Mouse (Mus musculus): ENCODE measurements around the gene Thegl. TPM values are rescaled to one million over a fixed set of nuclear protein-coding genes. Genes with fewer than 3 reads are reported as not detected.

Gene Thegl
- polyA plus RNA-seq, 1 experiment from 2014 or later = not detected

GRCm38 (mm10) chr5:76984015-76984414 lies 31.8 kb upstream of the Thegl start:
- no peak overlapping the region for H3K4me3 ChIP-seq (ENCODE audit: control insufficient read depth in 1 of 2, insufficient read depth in 1 of 2, low read depth in 1 of 2, low read length in 2 of 2)
- no peak overlapping the region for H3K4me2 ChIP-seq (ENCODE audit: low read length)
- no peaks in the 10 kb centered on the region for H3K4me1 ChIP-seq (ENCODE audit: control insufficient read depth in 2 of 2, insufficient read depth in 2 of 2, low read length in 2 of 2)
- no peaks in the 10 kb centered on the region for H3K9me3 ChIP-seq (ENCODE audit: control insufficient read depth, low read length)
- peaks cover 96% of the 10 kb centered on the region for H3K36me3 ChIP-seq (ENCODE audit: control insufficient read depth, insufficient read depth, low read length)
- 91% methylated on average over 11 of the region's 11 CpGs for WGBS
- no peaks in the 10 kb centered on the region for H3K27me3 ChIP-seq (ENCODE audit: control insufficient read depth, insufficient read depth, low read length)
- no peak overlapping the region for H3K9ac ChIP-seq (ENCODE audit: low read length)
- ATAC-seq (ENCODE audit: insufficient number of reproducible peaks, insufficient read depth, low FRiP score, low read depth) = no peak
- H3K27ac ChIP-seq (replicated peaks in 1 of 2; ENCODE audit: control insufficient read depth in 1 of 2, insufficient read depth in 1 of 2, low read depth in 2 of 2, low read length in 2 of 2) = no peak overlapping the region

DNA sequence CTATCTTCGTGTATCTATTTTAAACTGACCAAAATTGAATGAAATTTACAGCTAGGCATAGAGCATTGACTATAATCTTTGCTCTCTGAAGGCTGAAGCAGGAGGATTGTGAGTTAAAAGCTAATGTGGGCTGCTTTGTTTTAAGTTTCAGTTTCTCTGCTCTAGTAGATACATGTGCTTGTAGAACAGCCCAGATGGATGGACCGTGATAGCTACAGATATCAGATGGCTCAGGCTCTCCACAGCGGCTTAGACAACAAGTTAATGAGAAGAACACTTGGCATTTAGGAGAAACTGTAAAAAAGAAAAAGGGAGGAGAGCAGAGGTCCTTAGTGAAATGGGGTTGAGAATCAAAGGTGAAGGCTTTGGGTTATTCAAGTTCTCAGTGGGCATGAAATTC lies 25.0 kb upstream of the Thegl start:
- H3K4me1 ChIP-seq (ENCODE audit: control insufficient read depth in 2 of 2, insufficient read depth in 2 of 2, low read length in 2 of 2) = no peaks in the 10 kb centered on the region
- H3K9ac ChIP-seq (ENCODE audit: low read length) = no peak overlapping the region
- no peak overlapping the region for H3K4me2 ChIP-seq (ENCODE audit: low read length)
- no peak for ATAC-seq (ENCODE audit: insufficient number of reproducible peaks, insufficient read depth, low FRiP score, low read depth)
- WGBS = 95% methylated on average over 3 of the region's 3 CpGs
- H3K27me3 ChIP-seq (ENCODE audit: control insufficient read depth, insufficient read depth, low read length) = no peaks in the 10 kb centered on the region
- no peak overlapping the region for H3K4me3 ChIP-seq (ENCODE audit: control insufficient read depth in 1 of 2, insufficient read depth in 1 of 2, low read depth in 1 of 2, low read length in 2 of 2)
- no peak overlapping the region for H3K27ac ChIP-seq (replicated peaks in 1 of 2; ENCODE audit: control insufficient read depth in 1 of 2, insufficient read depth in 1 of 2, low read depth in 2 of 2, low read length in 2 of 2)
- H3K36me3 ChIP-seq (ENCODE audit: control insufficient read depth, insufficient read depth, low read length) = peaks cover 94% of the 10 kb centered on the region
- H3K9me3 ChIP-seq (ENCODE audit: control insufficient read depth, low read length) = no peaks in the 10 kb centered on the region

DNA sequence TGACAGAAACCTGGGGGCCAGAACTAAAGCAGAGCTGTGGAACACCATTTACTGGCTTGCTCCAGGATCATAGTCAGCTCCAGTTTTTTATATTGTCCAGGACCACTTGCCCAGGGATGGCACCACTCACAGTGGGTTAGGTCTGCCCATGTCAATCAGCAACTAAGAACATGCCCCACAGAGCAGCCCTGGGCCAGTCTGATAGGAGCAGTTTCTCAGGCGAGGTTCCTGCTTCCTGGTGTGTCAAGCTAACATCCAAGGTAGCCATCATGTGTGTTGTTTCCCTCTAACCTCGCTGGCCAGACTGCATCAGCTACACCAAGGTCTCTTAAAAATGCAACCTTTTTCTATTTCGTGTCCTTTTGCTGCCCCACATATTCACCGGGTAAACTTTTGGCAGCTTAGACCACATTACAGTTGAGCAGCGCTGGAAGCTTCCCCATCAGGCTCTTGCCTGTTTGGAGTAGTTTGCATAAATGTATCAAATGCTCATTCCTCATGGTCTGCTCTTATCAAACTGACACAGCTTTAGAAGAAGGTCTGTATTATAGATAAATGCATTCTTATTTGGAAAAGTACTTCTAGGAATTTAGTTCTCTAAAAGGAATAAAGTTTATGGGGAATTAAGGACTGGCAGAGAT lies 22.5 kb upstream of the Thegl start:
- H3K27me3 ChIP-seq (ENCODE audit: control insufficient read depth, insufficient read depth, low read length) = no peaks in the 10 kb centered on the region
- H3K4me2 ChIP-seq (ENCODE audit: low read length) = no peak overlapping the region
- H3K27ac ChIP-seq (replicated peaks in 1 of 2; ENCODE audit: control insufficient read depth in 1 of 2, insufficient read depth in 1 of 2, low read depth in 2 of 2, low read length in 2 of 2) = no peak overlapping the region
- H3K36me3 ChIP-seq (ENCODE audit: control insufficient read depth, insufficient read depth, low read length) = peaks cover 97% of the 10 kb centered on the region
- H3K4me1 ChIP-seq (ENCODE audit: control insufficient read depth in 2 of 2, insufficient read depth in 2 of 2, low read length in 2 of 2) = no peaks in the 10 kb centered on the region
- no peaks in the 10 kb centered on the region for H3K9me3 ChIP-seq (ENCODE audit: control insufficient read depth, low read length)
- WGBS = 94% methylated on average over 5 of the region's 5 CpGs
- H3K9ac ChIP-seq (ENCODE audit: low read length) = no peak overlapping the region
- H3K4me3 ChIP-seq (ENCODE audit: control insufficient read depth in 1 of 2, insufficient read depth in 1 of 2, low read depth in 1 of 2, low read length in 2 of 2) = no peak overlapping the region
- no peak for ATAC-seq (ENCODE audit: insufficient number of reproducible peaks, insufficient read depth, low FRiP score, low read depth)

GRCm38 (mm10) chr5:76998416-76998815 lies 17.4 kb upstream of the Thegl start:
- no peak overlapping the region for H3K27ac ChIP-seq (replicated peaks in 1 of 2; ENCODE audit: control insufficient read depth in 1 of 2, insufficient read depth in 1 of 2, low read depth in 2 of 2, low read length in 2 of 2)

DNA sequence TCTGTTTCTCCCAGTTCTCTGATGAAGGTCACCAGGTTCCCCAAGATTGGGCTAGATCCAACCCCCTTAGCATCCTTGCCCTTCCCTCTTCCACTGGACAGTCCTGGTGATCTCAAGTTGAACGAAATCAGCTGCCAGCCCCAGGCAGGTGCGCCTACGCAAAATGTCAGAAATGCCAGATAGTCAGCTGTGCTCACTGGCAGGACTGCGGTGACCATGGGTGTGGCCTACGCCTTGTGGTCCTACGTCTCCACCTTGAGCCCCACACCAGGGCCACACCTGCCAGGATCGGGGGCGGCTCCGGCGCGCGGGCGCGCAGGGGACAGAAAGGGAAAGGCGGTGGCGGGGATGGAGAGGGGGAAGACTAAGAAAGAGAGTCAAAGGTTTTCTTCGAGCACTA lies 14.6 kb upstream of the Thegl start:
- H3K9me3 ChIP-seq (ENCODE audit: control insufficient read depth, low read length) = no peaks in the 10 kb centered on the region
- no peak overlapping the region for H3K4me3 ChIP-seq (ENCODE audit: control insufficient read depth in 1 of 2, insufficient read depth in 1 of 2, low read depth in 1 of 2, low read length in 2 of 2)
- H3K27me3 ChIP-seq (ENCODE audit: control insufficient read depth, insufficient read depth, low read length) = no peaks in the 10 kb centered on the region
- no peak overlapping the region for H3K27ac ChIP-seq (replicated peaks in 1 of 2; ENCODE audit: control insufficient read depth in 1 of 2, insufficient read depth in 1 of 2, low read depth in 2 of 2, low read length in 2 of 2)
- no peak for ATAC-seq (ENCODE audit: insufficient number of reproducible peaks, insufficient read depth, low FRiP score, low read depth)
- no peak overlapping the region for H3K9ac ChIP-seq (ENCODE audit: low read length)
- peaks cover 47% of the 10 kb centered on the region for H3K36me3 ChIP-seq (ENCODE audit: control insufficient read depth, insufficient read depth, low read length)
- 93% methylated on average over 17 of the region's 17 CpGs for WGBS
- no peaks in the 10 kb centered on the region for H3K4me1 ChIP-seq (ENCODE audit: control insufficient read depth in 2 of 2, insufficient read depth in 2 of 2, low read length in 2 of 2)
- no peak overlapping the region for H3K4me2 ChIP-seq (ENCODE audit: low read length)

More at GRCm38 (mm10) chr5:76998416-76998815, 17.4 kb upstream of the Thegl start:
- Histone ChIP-seq H3K36me3 (ENCODE audit: control insufficient read depth, insufficient read depth, low read length) (peaks cover 75% of the 10 kb centered on the region), H3K4me3 (ENCODE audit: control insufficient read depth in 1 of 2, insufficient read depth in 1 of 2, low read depth in 1 of 2, low read length in 2 of 2) (no peak overlapping the region), H3K27me3 (ENCODE audit: control insufficient read depth, insufficient read depth, low read length) (no peaks in the 10 kb centered on the region), H3K9ac (ENCODE audit: low read length) (no peak overlapping the region), H3K4me2 (ENCODE audit: low read length) (no peak overlapping the region), H3K9me3 (ENCODE audit: control insufficient read depth, low read length) (no peaks in the 10 kb centered on the region), H3K4me1 (ENCODE audit: control insufficient read depth in 2 of 2, insufficient read depth in 2 of 2, low read length in 2 of 2) (no peaks in the 10 kb centered on the region)
- no peak for ATAC-seq (ENCODE audit: insufficient number of reproducible peaks, insufficient read depth, low FRiP score, low read depth)
- WGBS = 43% methylated on average over 5 of the region's 5 CpGs

DNA sequence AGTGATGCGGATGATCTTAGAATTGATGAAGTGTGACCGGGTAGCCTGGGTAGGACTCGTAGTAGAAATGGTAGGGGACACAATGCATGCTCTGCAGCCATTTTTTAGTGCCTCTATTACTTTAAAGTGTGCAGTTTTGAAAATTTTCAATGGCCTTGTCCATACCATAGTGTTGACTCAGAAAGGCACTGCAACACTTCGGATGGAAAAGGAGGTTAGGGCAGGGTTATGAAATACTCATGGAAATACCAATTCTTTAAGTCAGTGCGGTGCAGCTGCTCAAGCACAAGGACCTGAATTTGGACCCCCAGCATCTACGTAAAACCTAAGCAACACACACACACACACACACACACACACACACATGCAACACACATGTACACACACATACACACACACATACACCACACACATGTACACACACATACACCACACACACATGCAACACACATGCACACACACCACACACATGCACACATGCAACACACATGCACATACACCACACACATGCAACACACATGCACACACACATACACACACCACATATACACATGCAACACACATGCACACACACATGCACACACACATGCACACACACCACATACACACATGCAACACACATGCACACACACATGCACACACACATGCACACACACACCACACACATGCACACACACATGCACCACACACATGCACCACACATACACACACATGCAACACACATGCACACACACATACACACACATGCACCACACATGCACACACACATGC lies 11.6 kb upstream of the Thegl start, which contains the start of gene Arl9:
Arl9 (plus strand) TSS at position 5 of the 771 bp plus-strand sequence.
- 96% methylated on average over 6 of the region's 6 CpGs for WGBS
- Histone ChIP-seq H3K9me3 (ENCODE audit: control insufficient read depth, low read length) (no peaks in the 10 kb centered on the region), H3K4me2 (ENCODE audit: low read length) (no peak within 1 kb of the TSS), H3K36me3 (ENCODE audit: control insufficient read depth, insufficient read depth, low read length) (peaks cover 17% of the 10 kb centered on the region), H3K27me3 (ENCODE audit: control insufficient read depth, insufficient read depth, low read length) (no peaks in the 10 kb centered on the region), H3K4me3 (ENCODE audit: control insufficient read depth in 1 of 2, insufficient read depth in 1 of 2, low read depth in 1 of 2, low read length in 2 of 2) (no peak within 1 kb of the TSS), H3K4me1 (ENCODE audit: control insufficient read depth in 2 of 2, insufficient read depth in 2 of 2, low read length in 2 of 2) (no peaks in the 10 kb centered on the region), H3K9ac (ENCODE audit: low read length) (no peak within 1 kb of the TSS), H3K27ac (replicated peaks in 1 of 2; ENCODE audit: control insufficient read depth in 1 of 2, insufficient read depth in 1 of 2, low read depth in 2 of 2, low read length in 2 of 2) (no peak within 1 kb of the TSS)
- ATAC-seq (ENCODE audit: insufficient number of reproducible peaks, insufficient read depth, low FRiP score, low read depth) = no peak

DNA sequence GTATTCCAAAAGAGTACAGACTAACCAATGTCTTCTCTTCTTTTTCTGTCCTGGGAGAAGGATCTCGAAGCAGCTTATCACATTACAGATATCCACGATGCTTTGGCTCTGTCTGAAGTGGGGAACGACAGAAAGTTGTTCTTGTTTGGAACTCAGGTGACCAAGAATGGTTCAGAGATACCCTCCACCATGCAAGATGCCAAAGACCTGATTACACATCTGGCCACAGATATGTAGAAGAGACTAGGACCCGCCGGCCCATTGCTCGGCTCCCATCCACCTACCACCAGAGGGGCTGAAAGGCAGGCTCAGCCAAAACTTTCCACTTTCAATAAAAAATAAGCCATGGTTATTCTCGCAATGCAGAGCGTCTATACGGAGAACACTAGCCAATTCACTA lies 5.5 kb upstream of the Thegl start:
- H3K27me3 ChIP-seq (ENCODE audit: control insufficient read depth, insufficient read depth, low read length) = no peaks in the 10 kb centered on the region
- H3K4me1 ChIP-seq (ENCODE audit: control insufficient read depth in 2 of 2, insufficient read depth in 2 of 2, low read length in 2 of 2) = no peaks in the 10 kb centered on the region

More for the DNA sequence above, 5.5 kb upstream of the Thegl start:
- Histone ChIP-seq H3K4me3 (ENCODE audit: control insufficient read depth in 1 of 2, insufficient read depth in 1 of 2, low read depth in 1 of 2, low read length in 2 of 2) (no peak overlapping the region), H3K36me3 (ENCODE audit: control insufficient read depth, insufficient read depth, low read length) (no peaks in the 10 kb centered on the region), H3K4me2 (ENCODE audit: low read length) (no peak overlapping the region), H3K9me3 (ENCODE audit: control insufficient read depth, low read length) (no peaks in the 10 kb centered on the region), H3K27ac (replicated peaks in 1 of 2; ENCODE audit: control insufficient read depth in 1 of 2, insufficient read depth in 1 of 2, low read depth in 2 of 2, low read length in 2 of 2) (no peak overlapping the region), H3K9ac (ENCODE audit: low read length) (no peak overlapping the region)
- 67% methylated on average over 9 of the region's 9 CpGs for WGBS
- ATAC-seq (ENCODE audit: insufficient number of reproducible peaks, insufficient read depth, low FRiP score, low read depth) = no peak

Measured in heart, embryonic 14.5 days (tissue).